8 mouse cellular contexts compared by ENCODE assay signal in the genomic region with DNA sequence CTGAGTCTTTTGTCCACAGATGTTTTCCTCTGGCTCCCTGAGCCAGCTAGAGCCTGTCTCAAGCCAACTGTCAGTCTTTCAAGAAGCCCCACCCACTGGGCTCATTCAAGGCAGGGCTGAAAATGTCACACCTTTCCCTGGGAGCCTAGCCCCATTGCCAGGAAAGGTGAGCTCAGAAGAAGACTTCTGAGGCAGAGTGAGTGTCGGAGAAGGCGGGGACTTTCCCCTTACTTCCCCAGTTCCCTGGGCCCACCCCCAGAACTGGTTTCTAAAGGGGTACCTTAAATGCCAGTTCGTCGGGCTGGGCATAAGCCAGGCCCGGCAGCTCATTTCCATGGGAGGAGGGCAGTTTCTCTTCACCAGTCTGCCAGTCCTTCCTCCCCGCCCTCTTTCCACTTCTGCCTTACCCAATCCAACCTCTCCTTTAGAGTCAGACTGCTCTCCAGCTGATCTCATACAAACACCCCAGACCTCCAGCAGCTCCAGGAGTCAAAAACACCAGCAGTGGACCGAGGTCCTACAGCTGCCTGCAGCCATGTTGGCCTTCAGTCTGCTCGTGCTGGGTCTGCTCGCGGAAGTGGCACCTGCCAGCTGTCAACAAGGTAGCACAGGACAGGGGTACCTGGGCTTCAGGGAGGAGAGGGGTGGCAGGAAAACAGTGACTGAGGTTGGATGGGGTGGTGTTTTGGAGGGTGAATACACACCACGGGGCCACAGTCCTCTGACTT. TPM values are rescaled to one million over a fixed set of nuclear protein-coding genes. Genes with fewer than 3 reads are reported as not detected.
DNase-seq lines count a peak whose midpoint lies in the region; ATAC-seq and TF ChIP-seq lines count a peak whose summit lies in the region.

A gene (plus strand): TSS at position 98 of the 728 bp plus-strand sequence.

- no peak for DNase-seq in forebrain, postnatal 0 days
- DNase-seq in ZHBTc4 (ENCODE audit: low read depth, low spot score), result peak; percentile 55
- peak; percentile 95 for DNase-seq in kidney, adult 9 months
- DNase-seq in cerebellum, adult 11-12 months, result no peak
- DNase-seq in thymus, postnatal 14 days, result no peak
- DNase-seq in right cerebral cortex, postnatal 36 days (ENCODE audit: low spot score in 2 of 2), result no peak

- WGBS in forebrain, embryonic 13.5 days, result 33% methylated on average over 11 of the region's 11 CpGs
- WGBS in forebrain, postnatal 0 days, result 31% methylated on average over 11 of the region's 11 CpGs
- 11% methylated on average over 11 of the region's 11 CpGs for WGBS in lung, embryonic 16.5 days

- 0 out of 2 replicates have a peak within 1 kb of the TSS, but pooled peaks have one; percentile 5 for H3K9ac ChIP-seq in forebrain, embryonic 13.5 days
- no peak within 1 kb of the TSS for H3K9ac ChIP-seq in forebrain, postnatal 0 days
- H3K9ac ChIP-seq in lung, embryonic 16.5 days (ENCODE audit: low read length), result peak within 1 kb of the TSS; percentile 60

- no peak within 1 kb of the TSS for H3K4me3 ChIP-seq in forebrain, embryonic 13.5 days
- no peak within 1 kb of the TSS for H3K4me3 ChIP-seq in forebrain, postnatal 0 days (ENCODE audit: low read depth, low read length)
- peak within 1 kb of the TSS; percentile 42 for H3K4me3 ChIP-seq in lung, embryonic 16.5 days (ENCODE audit: low read length)

- H3K36me3 ChIP-seq in forebrain, embryonic 13.5 days (ENCODE audit: poor library complexity, severe bottlenecking), result no peaks in the 10 kb centered on the region
- no peaks in the 10 kb centered on the region for H3K36me3 ChIP-seq in forebrain, postnatal 0 days (ENCODE audit: insufficient read depth)
- H3K36me3 ChIP-seq in lung, embryonic 16.5 days (ENCODE audit: control insufficient read depth, insufficient read depth, low read length), result no peaks in the 10 kb centered on the region

- no peak within 1 kb of the TSS for H3K27ac ChIP-seq in forebrain, embryonic 13.5 days
- H3K27ac ChIP-seq in forebrain, postnatal 0 days (ENCODE audit: low read depth, low read length), result no peak within 1 kb of the TSS
- peak within 1 kb of the TSS; percentile 82 for H3K27ac ChIP-seq in lung, embryonic 16.5 days (ENCODE audit: low read length)

- H3K27me3 ChIP-seq in forebrain, embryonic 13.5 days, result peaks cover 34% of the 10 kb centered on the region
- peaks cover 4% of the 10 kb centered on the region for H3K27me3 ChIP-seq in forebrain, postnatal 0 days (ENCODE audit: insufficient read depth, low read length)
- no peaks in the 10 kb centered on the region for H3K27me3 ChIP-seq in lung, embryonic 16.5 days (ENCODE audit: control insufficient read depth, insufficient read depth, low read depth, low read length)

- ATAC-seq in forebrain, embryonic 13.5 days, result no peak
- ATAC-seq in forebrain, postnatal 0 days, result no peak
- ATAC-seq in lung, embryonic 16.5 days (ENCODE audit: low read depth), result peak; percentile 71

- no peak within 1 kb of the TSS for H3K4me2 ChIP-seq in forebrain, embryonic 13.5 days
- no peak within 1 kb of the TSS for H3K4me2 ChIP-seq in forebrain, postnatal 0 days (ENCODE audit: low read depth)
- peak within 1 kb of the TSS; percentile 51 for H3K4me2 ChIP-seq in lung, embryonic 16.5 days (ENCODE audit: low read depth, low read length)

- no peak for TF ChIP-seq CTCF in forebrain, postnatal 0 days (IDR thresholded peaks at IDR 0.05; ENCODE audit: low read depth)

- no peaks in the 10 kb centered on the region for H3K9me3 ChIP-seq in forebrain, embryonic 13.5 days (replicated peaks)
- no peaks in the 10 kb centered on the region for H3K9me3 ChIP-seq in forebrain, postnatal 0 days (ENCODE audit: low read length)
- H3K9me3 ChIP-seq in lung, embryonic 16.5 days (ENCODE audit: control insufficient read depth, low read length), result no peaks in the 10 kb centered on the region

- H3K4me1 ChIP-seq in forebrain, embryonic 13.5 days, result no peaks in the 10 kb centered on the region
- H3K4me1 ChIP-seq in forebrain, postnatal 0 days (ENCODE audit: insufficient read depth), result no peaks in the 10 kb centered on the region
- H3K4me1 ChIP-seq in lung, embryonic 16.5 days (replicated peaks; ENCODE audit: control insufficient read depth, insufficient read depth, low read length), result peaks cover 24% of the 10 kb centered on the region

RNA-seq across cellular contexts. Expression of the gene that starts here (rescaled TPM):
- polyA plus RNA-seq in forebrain, embryonic 13.5 days (2015; fragmentation: Nextera tagmentation; extraction: Ambion mirVana), result 3.7 and 4.4 TPM in 2 replicates
- total RNA-seq in forebrain, postnatal 0 days (2014; rRNA removed), result 1.2 TPM in 1 of 2 replicates, not detected in the other
- polyA plus RNA-seq in forebrain, postnatal 0 days (2015; fragmentation: Nextera tagmentation; extraction: Ambion mirVana), result 2.4 TPM in 2 replicates
- polyA plus RNA-seq in lung, embryonic 16.5 days (2015; fragmentation: Nextera tagmentation; extraction: Ambion mirVana), result 33.8 and 37.9 TPM in 2 replicates

Comparison
In these comparisons a context has a peak if more than half of its experiments do, and no peak if none do; other contexts are left out.
1. DNase-seq: peak in ZHBTc4 (single experiment) and kidney, adult 9 months (single experiment); none in forebrain, postnatal 0 days (single experiment), cerebellum, adult 11-12 months (single experiment), thymus, postnatal 14 days (single experiment) and right cerebral cortex, postnatal 36 days (0 of 2).